Mouse (Mus musculus) subcutaneous adipose tissue, adult 2 months (tissue): ENCODE data around the gene Efcab2. TPM values are rescaled to one million over a fixed set of nuclear protein-coding genes. Genes with fewer than 3 reads are reported as not detected.

Experiments
- polyA plus RNA-seq: library from polyadenylated mRNA; depleted of rRNA; stranded (reverse); fragments of >200 nt; gene quantifications from 2 replicates; pipeline ENCODE4 v1.2.3, GENCODE M21; 2012; ENCODE audit warnings: low replicate concordance; rRNA removed

Efcab2 gene
- polyA plus RNA-seq = 0.39 and 0.44 TPM in 2 replicates

GRCm38 (mm10) chr1:178405951-178406711 is at the start of gene Efcab2:
Gene Efcab2 (plus strand): TSS chr1:178406085.

GRCm38 (mm10) chr1:178528431-178529351 is 122.8 kb downstream of the Efcab2 start, which contains the start of gene Kif26b:
Gene Kif26b (plus strand): TSS chr1:178529125.

Other genes starting within 250 kb of the Efcab2 start
- 8.6 and 18.2 TPM in 2 replicates for gene Desi2, start 218.7 kb upstream of the Efcab2 start, polyA plus RNA-seq
- 17.7 and 18.9 TPM in 2 replicates for gene Cox20, start 87.0 kb upstream of the Efcab2 start, polyA plus RNA-seq
- gene Hnrnpu, start 68.3 kb upstream of the Efcab2 start, polyA plus RNA-seq = 34.7 and 77.7 TPM in 2 replicates
- gene Kif26b, start 123.0 kb downstream of the Efcab2 start, polyA plus RNA-seq = 0.11 and 8.2 TPM in 2 replicates